Mouse (Mus musculus) intestine, postnatal 0 days (tissue): ENCODE measurements around the gene Fgfr2. TPM values are rescaled to one million over a fixed set of nuclear protein-coding genes. Genes with fewer than 3 reads are reported as not detected.

Experiments
- ATAC-seq: fragments of 200-750 bp; cut with Nextera tagmentation; 2 replicates; pipeline ENCODE4 v1.8.0; 2017; ENCODE audit warnings: mild to moderate bottlenecking, moderate TSS enrichment, moderate library complexity
- H3K27ac ChIP-seq: fragments of 300-500 bp; sonication (generic); 2 replicates; pipeline ENCODE4 v1.5.1; 2014; ENCODE audit warnings: mild to moderate bottlenecking, low read depth, low read length, moderate library complexity
- H3K27me3 ChIP-seq: fragments of 300-500 bp; sonication (generic); replicated peaks from 2 replicates; pipeline ENCODE4 v1.6.1; 2014; ENCODE audit warnings: low read length, mixed read lengths; ENCODE audit not compliant: control insufficient read depth, insufficient read depth
- H3K36me3 ChIP-seq: fragments of 300-500 bp; sonication (generic); 2 replicates; pipeline ENCODE4 v1.6.1; 2014; ENCODE audit warnings: mild to moderate bottlenecking, moderate library complexity; ENCODE audit not compliant: control insufficient read depth, insufficient read depth
- H3K4me1 ChIP-seq: fragments of 300-500 bp; sonication (generic); replicated peaks from 2 replicates; pipeline ENCODE4 v1.6.1; 2014; ENCODE audit warnings: antibody characterized with exemption, low read length, mixed read lengths; ENCODE audit not compliant: control insufficient read depth, insufficient read depth
- H3K4me2 ChIP-seq: fragments of 300-500 bp; sonication (generic); replicated peaks from 2 replicates; pipeline ENCODE4 v1.6.1; 2014; ENCODE audit warnings: low read depth, mild to moderate bottlenecking, moderate library complexity
- H3K4me3 ChIP-seq: fragments of 300-500 bp; sonication (generic); 2 replicates; pipeline ENCODE4 v1.5.1; 2014; ENCODE audit warnings: low read depth, low read length
- H3K9ac ChIP-seq: fragments of 300-500 bp; sonication (generic); 2 replicates; pipeline ENCODE4 v1.6.1; 2014; ENCODE audit warnings: mild to moderate bottlenecking, low read depth, low read length
- H3K9me3 ChIP-seq: fragments of 300-500 bp; sonication (generic); 2 replicates; pipeline ENCODE4 v1.6.1; 2016; ENCODE audit warnings: mixed run types; ENCODE audit not compliant: control insufficient read depth
- CTCF ChIP-seq: sonication (generic); IDR thresholded peaks from 2 replicates; pipeline ENCODE4 v1.5.1; 2016; ENCODE audit warnings: low read depth, mild to moderate bottlenecking, control low read depth, antibody characterized with exemption, moderate library complexity
- WGBS: fragments of 180-500 bp; shearing (Covaris S2); extraction: QIAGEN DNeasy Blood & Tissue Kit; methylation state at CpG from one replicate; pipeline ENCODE4 v1.1.7; 2014; 5-methylcytosine and 5-hydroxymethylcytosine counted together
- polyA plus RNA-seq: library from polyadenylated mRNA; unstranded; fragments of >200 nt; fragmentation: Nextera tagmentation; extraction: Ambion mirVana; gene quantifications from 2 replicates; pipeline ENCODE4 v1.2.1, GENCODE M21; 2015

Fgfr2 gene
- polyA plus RNA-seq, 1 experiment from 2014 or later, result 29.5 TPM

- WGBS, result 57% methylated on average over 8 of the region's 8 CpGs
- Histone ChIP-seq H3K9me3 (no peaks in the 10 kb centered on the region), H3K4me2 (no peak overlapping the region), H3K36me3 (no peaks in the 10 kb centered on the region), H3K27ac (peak overlapping the region; percentile 35; the same call in 1 of the 2 replicates), H3K4me1 (no peaks in the 10 kb centered on the region), H3K9ac (no peak overlapping the region), H3K4me3 (no peak overlapping the region), H3K27me3 (no peaks in the 10 kb centered on the region)
- ATAC-seq, result no peak; the same call in 1 of the 2 replicates
- TF ChIP-seq CTCF, result no peak
Observed at GRCm38 (mm10) chr7:130590845-130591437, 2532.2 kb downstream of the Fgfr2 start.

- Histone ChIP-seq H3K9me3 (no peaks in the 10 kb centered on the region), H3K4me2 (no peak overlapping the region), H3K9ac (no peak overlapping the region), H3K36me3 (no peaks in the 10 kb centered on the region), H3K4me3 (no peak overlapping the region), H3K4me1 (no peaks in the 10 kb centered on the region), H3K27ac (0 out of 2 replicates have a peak overlapping the region, but pooled peaks have one; percentile 35), H3K27me3 (no peaks in the 10 kb centered on the region)
- WGBS, result 58% methylated on average over 13 of the region's 13 CpGs
- 0 out of 2 replicates have a peak, but pooled peaks have one; percentile 17 for TF ChIP-seq CTCF
- peak; percentile 71 for ATAC-seq
Observed at GRCm38 (mm10) chr7:130590081-130590828, 2532.9 kb downstream of the Fgfr2 start.

GRCm38 (mm10) chr7:130586521-130587072 lies 2536.6 kb downstream of the Fgfr2 start:
- WGBS, result 68% methylated on average over 2 of the region's 2 CpGs
- Histone ChIP-seq H3K4me1 (no peaks in the 10 kb centered on the region), H3K27me3 (no peaks in the 10 kb centered on the region), H3K9me3 (no peaks in the 10 kb centered on the region), H3K9ac (no peak overlapping the region), H3K27ac (no peak overlapping the region), H3K36me3 (no peaks in the 10 kb centered on the region), H3K4me2 (no peak overlapping the region), H3K4me3 (no peak overlapping the region)
- no peak for ATAC-seq
- TF ChIP-seq CTCF, result no peak

GRCm38 (mm10) chr7:130578607-130579006 lies 2544.5 kb downstream of the Fgfr2 start:
- 53% methylated on average over 5 of the region's 5 CpGs for WGBS
- TF ChIP-seq CTCF, result no peak
- Histone ChIP-seq H3K27me3 (no peaks in the 10 kb centered on the region), H3K4me3 (no peak overlapping the region), H3K27ac (no peak overlapping the region), H3K9ac (no peak overlapping the region), H3K36me3 (no peaks in the 10 kb centered on the region), H3K4me1 (peaks cover 4% of the 10 kb centered on the region; the same call in 1 of the 2 replicates), H3K9me3 (no peaks in the 10 kb centered on the region), H3K4me2 (no peak overlapping the region)
- no peak for ATAC-seq

- WGBS, result 94% methylated on average over 2 of the region's 2 CpGs
- no peak overlapping the region for H3K9ac ChIP-seq
Observed at GRCm38 (mm10) chr7:130578066-130578465, 2545.1 kb downstream of the Fgfr2 start.

DNA sequence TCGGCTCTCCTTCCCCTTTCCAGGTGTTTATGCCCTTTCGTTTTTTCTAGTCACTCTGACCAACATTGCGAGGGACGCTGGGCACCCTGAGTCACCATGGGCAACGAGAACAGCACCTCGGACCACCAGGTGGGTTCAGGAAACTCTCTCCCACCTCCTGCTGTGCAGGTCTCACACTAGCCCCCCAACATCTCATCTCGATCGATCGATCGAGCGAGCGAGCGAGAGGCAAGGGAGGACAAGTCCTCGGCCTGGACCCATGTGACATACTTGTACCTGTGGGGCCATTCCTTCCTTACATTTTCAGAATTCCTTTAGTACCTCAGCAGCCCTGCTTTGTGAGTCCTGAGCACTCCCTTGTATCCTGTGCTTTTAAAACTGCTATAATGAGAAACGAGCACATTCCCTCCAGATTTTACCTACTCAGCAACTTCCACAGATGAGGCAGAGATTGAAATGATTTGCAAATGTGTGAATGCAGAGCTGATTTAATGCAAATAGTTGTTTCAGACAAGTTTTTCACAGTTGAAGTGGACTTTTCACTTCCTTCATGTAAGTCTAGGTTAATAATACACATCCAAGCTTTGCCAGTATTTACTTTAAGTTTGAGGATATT lies 2545.7 kb downstream of the Fgfr2 start, which contains the start of gene Tacc2:
Gene Tacc2, plus strand, starts transcription at position 51 of the 616 bp plus-strand sequence.
- Histone ChIP-seq H3K4me1 (peaks cover 4% of the 10 kb centered on the region; the same call in 1 of the 2 replicates), H3K9me3 (no peaks in the 10 kb centered on the region), H3K36me3 (no peaks in the 10 kb centered on the region), H3K4me3 (peak within 1 kb of the TSS; percentile 28), H3K27me3 (no peaks in the 10 kb centered on the region), H3K9ac (no peak within 1 kb of the TSS), H3K4me2 (peak within 1 kb of the TSS; percentile 61), H3K27ac (no peak within 1 kb of the TSS)
- WGBS, result 24% methylated on average over 15 of the region's 15 CpGs
- no peak for TF ChIP-seq CTCF
- ATAC-seq, result no peak

More at GRCm38 (mm10) chr7:130578066-130578465, 2545.1 kb downstream of the Fgfr2 start:
- no peaks in the 10 kb centered on the region for H3K9me3 ChIP-seq
- H3K27me3 ChIP-seq, result no peaks in the 10 kb centered on the region
- no peak overlapping the region for H3K27ac ChIP-seq
- H3K36me3 ChIP-seq, result no peaks in the 10 kb centered on the region
- H3K4me1 ChIP-seq, result peaks cover 4% of the 10 kb centered on the region; the same call in 1 of the 2 replicates
- H3K4me2 ChIP-seq, result 0 out of 2 replicates have a peak overlapping the region, but pooled peaks have one; percentile 61
- ATAC-seq, result no peak
- no peak overlapping the region for H3K4me3 ChIP-seq
- no peak for TF ChIP-seq CTCF
